Mouse (Mus musculus): ENCODE measurements at regions not wholly inside any gene's neighbourhood (a gene's known extent, or its start where the extent isn't known, plus 50 kb on each side); places are given as distances from the start of the nearest gene placed in this dataset.
"Not testable (repeated sequence)": the region's sequence is repeated elsewhere in the genome, so short reads cannot be mapped to it uniquely, and the experiment has no call there.

DNA sequence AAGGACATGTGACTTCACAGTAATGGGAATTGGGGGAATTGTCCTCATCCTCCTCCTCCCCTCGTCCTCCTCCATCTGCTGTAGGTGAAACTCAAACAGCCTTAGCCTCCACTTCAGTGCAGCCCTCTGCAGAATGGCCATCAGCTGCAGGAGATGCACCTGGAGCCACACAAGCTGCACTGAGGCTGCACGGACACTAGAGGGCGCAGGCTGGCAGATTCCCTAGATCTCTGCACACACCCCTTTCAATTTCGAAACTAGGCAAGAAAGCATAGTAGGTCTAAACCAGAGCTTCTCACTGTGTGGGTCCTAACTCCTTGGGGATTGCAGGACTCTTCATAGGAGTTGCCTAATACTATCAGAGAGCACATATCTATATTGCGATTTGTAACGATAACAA is 106.2 kb upstream of the Asap2 start:
- 0 out of 2 replicates have a peak, but pooled peaks have one; percentile 17 for TF ChIP-seq CTCF (IDR thresholded peaks at IDR 0.05; ENCODE audit: extremely low read depth, insufficient read length, insufficient replicate concordance, low read depth, low read length)
- not testable (repeated sequence) for TF ChIP-seq POLR2A (IDR thresholded peaks at IDR 0.05; ENCODE audit: low read depth, low read length)

Measured in small intestine, adult 2 months (tissue).